Mouse (Mus musculus) intestine, postnatal 0 days (tissue): ENCODE results near the gene Tmem209. TPM values are rescaled to one million over a fixed set of nuclear protein-coding genes. Genes with fewer than 3 reads are reported as not detected.
A peak's percentile ranks its signal among the peaks of the same experiment; 100 is the strongest.

Experiments
- ATAC-seq: fragments of 200-750 bp; cut with Nextera tagmentation; 2 replicates; pipeline ENCODE4 v1.8.0; 2017; ENCODE audit warnings: mild to moderate bottlenecking, moderate TSS enrichment, moderate library complexity
- H3K27ac ChIP-seq: fragments of 300-500 bp; sonication (generic); 2 replicates; pipeline ENCODE4 v1.5.1; 2014; ENCODE audit warnings: mild to moderate bottlenecking, low read depth, low read length, moderate library complexity
- H3K27me3 ChIP-seq: fragments of 300-500 bp; sonication (generic); replicated peaks from 2 replicates; pipeline ENCODE4 v1.6.1; 2014; ENCODE audit warnings: low read length, mixed read lengths; ENCODE audit not compliant: control insufficient read depth, insufficient read depth
- H3K36me3 ChIP-seq: fragments of 300-500 bp; sonication (generic); 2 replicates; pipeline ENCODE4 v1.6.1; 2014; ENCODE audit warnings: mild to moderate bottlenecking, moderate library complexity; ENCODE audit not compliant: control insufficient read depth, insufficient read depth
- H3K4me1 ChIP-seq: fragments of 300-500 bp; sonication (generic); replicated peaks from 2 replicates; pipeline ENCODE4 v1.6.1; 2014; ENCODE audit warnings: antibody characterized with exemption, low read length, mixed read lengths; ENCODE audit not compliant: control insufficient read depth, insufficient read depth
- H3K4me2 ChIP-seq: fragments of 300-500 bp; sonication (generic); replicated peaks from 2 replicates; pipeline ENCODE4 v1.6.1; 2014; ENCODE audit warnings: low read depth, mild to moderate bottlenecking, moderate library complexity
- H3K4me3 ChIP-seq: fragments of 300-500 bp; sonication (generic); 2 replicates; pipeline ENCODE4 v1.5.1; 2014; ENCODE audit warnings: low read depth, low read length
- H3K9ac ChIP-seq: fragments of 300-500 bp; sonication (generic); 2 replicates; pipeline ENCODE4 v1.6.1; 2014; ENCODE audit warnings: mild to moderate bottlenecking, low read depth, low read length
- H3K9me3 ChIP-seq: fragments of 300-500 bp; sonication (generic); 2 replicates; pipeline ENCODE4 v1.6.1; 2016; ENCODE audit warnings: mixed run types; ENCODE audit not compliant: control insufficient read depth
- CTCF ChIP-seq: sonication (generic); IDR thresholded peaks from 2 replicates; pipeline ENCODE4 v1.5.1; 2016; ENCODE audit warnings: low read depth, mild to moderate bottlenecking, control low read depth, antibody characterized with exemption, moderate library complexity
- WGBS: fragments of 180-500 bp; shearing (Covaris S2); extraction: QIAGEN DNeasy Blood & Tissue Kit; methylation state at CpG from one replicate; pipeline ENCODE4 v1.1.7; 2014; 5-methylcytosine and 5-hydroxymethylcytosine counted together
- polyA plus RNA-seq: library from polyadenylated mRNA; unstranded; fragments of >200 nt; fragmentation: Nextera tagmentation; extraction: Ambion mirVana; gene quantifications from 2 replicates; pipeline ENCODE4 v1.2.1, GENCODE M21; 2015

Gene Tmem209
- polyA plus RNA-seq, 1 experiment from 2014 or later, result 10.2 TPM

- H3K9me3 ChIP-seq, result no peaks in the 10 kb centered on the region
- H3K9ac ChIP-seq, result no peak overlapping the region
- no peaks in the 10 kb centered on the region for H3K27me3 ChIP-seq
- no peak overlapping the region for H3K27ac ChIP-seq
- no peaks in the 10 kb centered on the region for H3K36me3 ChIP-seq
- peak; percentile 45 for TF ChIP-seq CTCF
- no peak overlapping the region for H3K4me3 ChIP-seq
- no peak for ATAC-seq
- H3K4me1 ChIP-seq, result no peaks in the 10 kb centered on the region
- 66% methylated on average over 11 of the region's 11 CpGs for WGBS
- H3K4me2 ChIP-seq, result no peak overlapping the region
These were observed 10.8 kb upstream of the Tmem209 start for GRCm38 (mm10) chr6:30520400-30520799.

- WGBS, result 33% methylated on average over 9 of the region's 9 CpGs
- H3K27ac ChIP-seq, result no peak overlapping the region
- no peaks in the 10 kb centered on the region for H3K36me3 ChIP-seq
- ATAC-seq, result no peak
- H3K4me3 ChIP-seq, result no peak overlapping the region
- no peak for TF ChIP-seq CTCF
- H3K4me1 ChIP-seq, result peaks cover 6% of the 10 kb centered on the region; the same call in 1 of the 2 replicates
- H3K27me3 ChIP-seq, result no peaks in the 10 kb centered on the region
- H3K4me2 ChIP-seq, result no peak overlapping the region
- no peak overlapping the region for H3K9ac ChIP-seq
- no peaks in the 10 kb centered on the region for H3K9me3 ChIP-seq
These were observed 4.7 kb upstream of the Tmem209 start for GRCm38 (mm10) chr6:30514242-30514641.

GRCm38 (mm10) chr6:30510291-30510690 lies 708 bp upstream of the Tmem209 start:
- Histone ChIP-seq H3K27ac (no peak overlapping the region), H3K4me3 (no peak overlapping the region), H3K4me2 (peak overlapping the region; percentile 62; the same call in 1 of the 2 replicates), H3K4me1 (peaks cover 6% of the 10 kb centered on the region; the same call in 1 of the 2 replicates), H3K36me3 (peaks cover 6% of the 10 kb centered on the region), H3K9me3 (no peaks in the 10 kb centered on the region), H3K27me3 (no peaks in the 10 kb centered on the region), H3K9ac (no peak overlapping the region; the same call in 1 of the 2 replicates)
- no peak for TF ChIP-seq CTCF
- ATAC-seq, result no peak
- 69% methylated on average over 5 of the region's 5 CpGs for WGBS

- TF ChIP-seq CTCF, result no peak
- 5% methylated on average over 2 of the region's 2 CpGs for WGBS
- Histone ChIP-seq H3K9me3 (no peaks in the 10 kb centered on the region), H3K4me2 (peak overlapping the region; percentile 62), H3K9ac (peak overlapping the region; percentile 56), H3K27me3 (no peaks in the 10 kb centered on the region), H3K36me3 (peaks cover 14% of the 10 kb centered on the region), H3K4me3 (peak overlapping the region; percentile 52), H3K27ac (peak overlapping the region; percentile 74; the same call in 1 of the 2 replicates), H3K4me1 (peaks cover 6% of the 10 kb centered on the region; the same call in 1 of the 2 replicates)
- ATAC-seq, result no peak
These were observed 759 bp downstream of the Tmem209 start for GRCm38 (mm10) chr6:30508824-30509223.

- no peak for TF ChIP-seq CTCF
- H3K36me3 ChIP-seq, result peaks cover 39% of the 10 kb centered on the region
- no peaks in the 10 kb centered on the region for H3K4me1 ChIP-seq
- ATAC-seq, result no peak
- no peak overlapping the region for H3K4me3 ChIP-seq
- WGBS, result 67% methylated on average over 3 of the region's 3 CpGs
- H3K9me3 ChIP-seq, result no peaks in the 10 kb centered on the region
- H3K9ac ChIP-seq, result no peak overlapping the region
- H3K4me2 ChIP-seq, result no peak overlapping the region
- no peaks in the 10 kb centered on the region for H3K27me3 ChIP-seq
- H3K27ac ChIP-seq, result no peak overlapping the region
These were observed 10.5 kb downstream of the Tmem209 start for GRCm38 (mm10) chr6:30499049-30499448.

- WGBS, result 82% methylated on average over 6 of the region's 6 CpGs
- Histone ChIP-seq H3K4me3 (no peak overlapping the region), H3K27ac (no peak overlapping the region), H3K27me3 (no peaks in the 10 kb centered on the region), H3K36me3 (peaks cover 61% of the 10 kb centered on the region), H3K4me2 (no peak overlapping the region), H3K9ac (no peak overlapping the region), H3K4me1 (no peaks in the 10 kb centered on the region), H3K9me3 (no peaks in the 10 kb centered on the region)
- TF ChIP-seq CTCF, result no peak
- no peak for ATAC-seq
These were observed 23.1 kb downstream of the Tmem209 start for GRCm38 (mm10) chr6:30486504-30486903.

GRCm38 (mm10) chr6:30482908-30483307 lies 26.7 kb downstream of the Tmem209 start:
- H3K27me3 ChIP-seq, result no peaks in the 10 kb centered on the region
- no peak for TF ChIP-seq CTCF
- no peaks in the 10 kb centered on the region for H3K4me1 ChIP-seq
- H3K4me3 ChIP-seq, result no peak overlapping the region
- 84% methylated on average over 2 of the region's 2 CpGs for WGBS
- no peaks in the 10 kb centered on the region for H3K9me3 ChIP-seq
- ATAC-seq, result no peak
- no peak overlapping the region for H3K4me2 ChIP-seq
- H3K36me3 ChIP-seq, result peaks cover 74% of the 10 kb centered on the region
- H3K27ac ChIP-seq, result no peak overlapping the region
- no peak overlapping the region for H3K9ac ChIP-seq
